Mouse (Mus musculus): ENCODE measurements at regions not wholly inside any gene's neighbourhood (a gene's known extent, or its start where the extent isn't known, plus 50 kb on each side); places are given as distances from the start of the nearest gene placed in this dataset.

DNA sequence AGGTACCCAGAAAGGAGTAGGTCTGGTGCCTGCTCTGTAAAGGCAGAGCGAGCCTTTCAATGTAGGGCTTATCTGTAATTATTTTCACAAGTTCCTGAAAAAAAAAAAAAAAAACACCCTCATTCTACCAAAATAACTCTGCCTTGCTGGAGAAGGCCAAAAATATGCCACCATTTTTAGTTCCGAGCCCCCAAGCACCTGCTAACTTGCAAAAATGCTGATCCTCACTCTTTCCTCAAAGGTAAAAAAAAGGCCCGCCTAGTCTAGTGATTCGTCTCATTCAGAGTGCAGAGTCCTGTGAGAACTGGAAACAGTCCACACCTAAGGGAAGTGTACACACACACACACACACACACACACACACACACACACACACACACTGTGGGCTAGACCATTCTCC is 143.7 kb upstream of the Dyrk2 start:
- TF ChIP-seq CTCF (IDR thresholded peaks at IDR 0.05; ENCODE audit: extremely low read depth, insufficient read depth, insufficient read length, insufficient replicate concordance) (no peak), POLR2A (IDR thresholded peaks at IDR 0.05; ENCODE audit: low read depth, low read length) (no peak)
- DNase-seq (ENCODE audit: low read depth in 1 of 2, low spot score in 2 of 2): no peak
- no peaks in the 10 kb centered on the region for H3K27me3 ChIP-seq (ENCODE audit: control insufficient read depth, insufficient read depth, low read length)
- H3K4me3 ChIP-seq (ENCODE audit: extremely low read depth, insufficient read depth, insufficient read length): no peak overlapping the region
- WGBS: 85% methylated on average over 4 of the region's 4 CpGs
- no peaks in the 10 kb centered on the region for H3K36me3 ChIP-seq (ENCODE audit: control insufficient read depth, insufficient read depth, low read length)
- H3K27ac ChIP-seq (ENCODE audit: insufficient read depth, low read length): no peak overlapping the region
- peaks cover 3% of the 10 kb centered on the region; the same call in 1 of the 2 replicates for H3K4me1 ChIP-seq (ENCODE audit: control insufficient read depth, insufficient read depth, insufficient read length)

DNA sequence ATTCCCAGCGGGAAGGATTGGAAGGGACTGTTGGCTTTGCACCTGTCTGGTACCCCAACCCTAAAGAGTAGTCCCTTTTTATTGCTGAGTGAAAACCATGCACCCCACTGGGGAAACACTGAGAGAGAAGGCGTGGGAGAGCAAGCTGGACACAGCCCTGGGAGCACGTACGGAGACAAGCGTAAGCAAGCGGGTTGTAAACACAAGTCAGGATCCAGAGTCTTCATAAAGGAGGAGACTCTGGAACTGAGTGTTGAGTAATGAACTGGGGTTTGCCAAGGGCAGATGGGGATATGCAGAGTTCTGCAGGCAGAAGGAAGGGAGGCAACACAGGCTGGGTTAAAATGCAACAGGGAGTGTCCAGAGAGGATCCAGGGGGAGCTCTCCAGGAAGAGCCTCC is 141.5 kb upstream of the Dyrk2 start:
- H3K4me1 ChIP-seq (ENCODE audit: control insufficient read depth, insufficient read depth, insufficient read length): peaks cover 3% of the 10 kb centered on the region; the same call in 1 of the 2 replicates
- H3K27me3 ChIP-seq (ENCODE audit: control insufficient read depth, insufficient read depth, low read length): no peaks in the 10 kb centered on the region
- DNase-seq (ENCODE audit: low read depth in 1 of 2, low spot score in 2 of 2): no peak
- no peak overlapping the region for H3K4me3 ChIP-seq (ENCODE audit: extremely low read depth, insufficient read depth, insufficient read length)
- 83% methylated on average over 6 of the region's 6 CpGs for WGBS
- no peaks in the 10 kb centered on the region for H3K36me3 ChIP-seq (ENCODE audit: control insufficient read depth, insufficient read depth, low read length)
- TF ChIP-seq POLR2A (IDR thresholded peaks at IDR 0.05; ENCODE audit: low read depth, low read length): no peak
- TF ChIP-seq CTCF (IDR thresholded peaks at IDR 0.05; ENCODE audit: extremely low read depth, insufficient read depth, insufficient read length, insufficient replicate concordance): no peak
- H3K27ac ChIP-seq (ENCODE audit: insufficient read depth, low read length): no peak overlapping the region

DNA sequence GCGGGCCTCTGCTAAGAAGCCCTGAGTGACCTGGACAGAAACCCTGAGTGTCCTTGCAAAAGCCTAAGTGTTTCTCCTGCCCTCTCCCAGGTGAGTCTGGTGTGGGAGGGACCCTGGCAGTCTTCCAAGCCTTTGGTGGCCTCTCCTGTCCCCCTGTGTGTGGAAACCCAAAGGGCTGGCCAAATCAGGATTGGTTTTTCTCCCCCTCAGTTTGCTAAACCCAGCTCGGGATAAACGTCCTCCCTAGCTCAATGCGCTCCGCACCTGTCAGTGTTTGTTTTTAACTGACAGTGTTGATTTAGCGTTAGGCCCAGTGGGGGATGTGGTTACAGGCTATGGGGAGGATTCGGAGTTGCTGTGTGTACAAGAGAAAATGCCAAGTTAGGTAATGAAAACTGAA is 140.9 kb upstream of the Dyrk2 start:
- Histone ChIP-seq H3K4me3 (ENCODE audit: extremely low read depth, insufficient read depth, insufficient read length) (no peak overlapping the region), H3K27ac (ENCODE audit: insufficient read depth, low read length) (no peak overlapping the region), H3K36me3 (ENCODE audit: control insufficient read depth, insufficient read depth, low read length) (no peaks in the 10 kb centered on the region), H3K27me3 (ENCODE audit: control insufficient read depth, insufficient read depth, low read length) (no peaks in the 10 kb centered on the region), H3K4me1 (ENCODE audit: control insufficient read depth, insufficient read depth, insufficient read length) (peaks cover 3% of the 10 kb centered on the region; the same call in 1 of the 2 replicates)
- TF ChIP-seq POLR2A (IDR thresholded peaks at IDR 0.05; ENCODE audit: low read depth, low read length) (no peak), CTCF (IDR thresholded peaks at IDR 0.05; ENCODE audit: extremely low read depth, insufficient read depth, insufficient read length, insufficient replicate concordance) (no peak)
- peak in 1 of 2 experiments; percentile 11 for DNase-seq (ENCODE audit: low read depth in 1 of 2, low spot score in 2 of 2)
- 25% methylated on average over 7 of the region's 7 CpGs for WGBS

DNA sequence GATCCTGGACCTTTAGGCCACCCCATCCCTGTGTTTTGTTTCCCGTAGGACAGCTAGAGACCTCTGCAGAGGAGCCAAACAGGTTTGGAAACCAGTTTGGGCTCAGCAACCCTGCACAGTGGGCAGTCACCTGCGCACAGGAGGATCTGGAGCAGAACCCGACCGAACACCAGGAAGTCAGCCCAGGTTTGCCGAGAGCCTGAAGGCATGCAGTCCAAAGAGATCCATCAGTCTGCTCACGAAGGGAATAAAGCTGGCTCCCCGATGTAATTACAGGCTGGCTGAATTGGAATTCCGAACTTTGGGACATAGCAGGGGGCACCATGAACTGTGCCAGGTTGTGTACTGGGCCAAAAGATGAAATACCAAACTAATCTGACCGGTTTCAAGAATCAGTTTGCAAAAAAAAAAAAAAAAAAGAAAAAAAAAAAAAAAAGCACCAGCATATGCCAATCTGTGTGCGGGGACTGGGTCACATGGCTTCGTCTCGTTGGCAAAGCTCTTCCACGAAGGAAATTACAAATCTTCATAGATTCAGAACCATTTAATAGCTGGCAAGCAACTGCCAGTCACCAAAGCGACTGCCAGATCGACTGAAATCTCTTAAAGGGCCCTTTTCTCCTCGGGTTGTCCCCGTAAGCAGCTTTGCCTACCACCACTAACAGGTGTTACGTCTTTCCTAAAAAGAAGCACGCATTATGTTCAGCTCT is 137.0 kb upstream of the Dyrk2 start:
- Histone ChIP-seq H3K4me1 (ENCODE audit: control insufficient read depth, insufficient read depth, insufficient read length) (peaks cover 9% of the 10 kb centered on the region; the same call in 1 of the 2 replicates), H3K36me3 (ENCODE audit: control insufficient read depth, insufficient read depth, low read length) (no peaks in the 10 kb centered on the region), H3K4me3 (ENCODE audit: extremely low read depth, insufficient read depth, insufficient read length) (no peak overlapping the region), H3K27me3 (ENCODE audit: control insufficient read depth, insufficient read depth, low read length) (no peaks in the 10 kb centered on the region), H3K27ac (ENCODE audit: insufficient read depth, low read length) (no peak overlapping the region)
- WGBS: 89% methylated on average over 19 of the region's 19 CpGs
- DNase-seq (ENCODE audit: low read depth in 1 of 2, low spot score in 2 of 2): no peak
- TF ChIP-seq CTCF (IDR thresholded peaks at IDR 0.05; ENCODE audit: extremely low read depth, insufficient read depth, insufficient read length, insufficient replicate concordance) (no peak), POLR2A (IDR thresholded peaks at IDR 0.05; ENCODE audit: low read depth, low read length) (no peak)

DNA sequence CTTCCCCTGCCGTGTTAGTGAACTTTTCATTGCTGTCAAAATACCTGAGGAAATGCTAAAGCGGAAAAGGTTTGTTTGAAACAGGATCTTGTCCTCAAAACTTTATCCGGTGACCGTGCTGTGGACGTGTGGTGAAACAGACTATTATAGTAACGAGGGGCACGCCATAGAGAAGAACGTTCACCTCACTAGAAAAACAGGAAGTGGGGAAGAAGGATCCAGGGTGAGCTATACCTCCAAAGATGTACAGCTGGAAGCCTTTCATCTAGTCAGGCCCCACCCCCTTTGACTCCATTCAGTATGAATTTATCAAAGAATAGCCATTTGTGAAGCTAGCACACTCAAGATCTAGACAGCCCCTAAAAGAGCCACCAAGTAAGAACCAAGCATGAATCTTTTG is 135.5 kb upstream of the Dyrk2 start:
- TF ChIP-seq POLR2A (IDR thresholded peaks at IDR 0.05; ENCODE audit: low read depth, low read length) (no peak), CTCF (IDR thresholded peaks at IDR 0.05; ENCODE audit: extremely low read depth, insufficient read depth, insufficient read length, insufficient replicate concordance) (no peak)
- Histone ChIP-seq H3K4me1 (ENCODE audit: control insufficient read depth, insufficient read depth, insufficient read length) (peaks cover 6% of the 10 kb centered on the region; the same call in 1 of the 2 replicates), H3K4me3 (ENCODE audit: extremely low read depth, insufficient read depth, insufficient read length) (no peak overlapping the region), H3K27ac (ENCODE audit: insufficient read depth, low read length) (no peak overlapping the region), H3K27me3 (ENCODE audit: control insufficient read depth, insufficient read depth, low read length) (no peaks in the 10 kb centered on the region), H3K36me3 (ENCODE audit: control insufficient read depth, insufficient read depth, low read length) (no peaks in the 10 kb centered on the region)
- 17% methylated on average over 8 of the region's 8 CpGs for WGBS
- peak in 1 of 2 experiments; percentile 26 for DNase-seq (ENCODE audit: low read depth in 1 of 2, low spot score in 2 of 2)

DNA sequence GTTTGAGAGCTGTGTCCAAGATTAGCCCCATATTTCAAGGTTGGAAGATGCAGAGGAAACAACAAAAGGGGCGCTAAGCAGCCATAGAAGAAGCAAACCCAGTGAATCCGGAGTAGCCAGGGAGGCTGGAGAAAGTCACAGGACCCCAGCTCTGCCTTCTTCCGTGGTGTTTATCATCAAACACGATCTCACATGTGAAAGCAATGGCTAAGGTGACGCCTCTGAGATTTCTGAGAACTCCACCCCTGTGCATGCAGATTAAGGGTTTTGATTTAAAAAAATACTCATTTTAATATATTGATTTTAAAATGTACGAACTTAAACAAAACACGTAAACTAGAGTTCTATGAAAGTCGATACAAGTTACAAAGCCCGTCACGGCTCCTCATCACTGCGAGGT is 134.4 kb upstream of the Dyrk2 start:
- H3K27me3 ChIP-seq (ENCODE audit: control insufficient read depth, insufficient read depth, low read length): no peaks in the 10 kb centered on the region
- no peak for DNase-seq (ENCODE audit: low read depth in 1 of 2, low spot score in 2 of 2)
- 86% methylated on average over 11 of the region's 11 CpGs for WGBS
- no peaks in the 10 kb centered on the region for H3K36me3 ChIP-seq (ENCODE audit: control insufficient read depth, insufficient read depth, low read length)
- TF ChIP-seq CTCF (IDR thresholded peaks at IDR 0.05; ENCODE audit: extremely low read depth, insufficient read depth, insufficient read length, insufficient replicate concordance) (no peak), POLR2A (IDR thresholded peaks at IDR 0.05; ENCODE audit: low read depth, low read length) (no peak)
- peaks cover 6% of the 10 kb centered on the region; the same call in 1 of the 2 replicates for H3K4me1 ChIP-seq (ENCODE audit: control insufficient read depth, insufficient read depth, insufficient read length)
- no peak overlapping the region for H3K27ac ChIP-seq (ENCODE audit: insufficient read depth, low read length)
- no peak overlapping the region for H3K4me3 ChIP-seq (ENCODE audit: extremely low read depth, insufficient read depth, insufficient read length)

DNA sequence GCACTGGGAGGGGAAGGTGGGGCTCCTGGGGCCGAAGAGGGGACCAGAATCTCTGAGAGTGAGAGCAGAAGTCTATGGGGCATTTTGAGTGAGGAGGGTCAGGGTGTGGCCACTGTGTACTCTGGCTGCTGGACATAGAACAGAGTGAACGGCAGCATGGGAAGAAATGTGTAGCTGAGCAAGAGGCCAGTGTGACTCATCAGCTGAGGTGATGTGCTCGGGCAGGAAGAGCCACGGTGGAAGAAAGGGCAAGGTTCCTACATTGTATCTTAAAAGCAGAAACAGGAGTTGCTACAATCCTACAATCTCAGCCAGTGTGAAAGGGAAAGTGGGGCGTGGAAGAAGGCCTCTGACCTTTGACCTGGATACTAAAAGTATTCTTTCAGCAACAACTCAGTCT is 133.8 kb upstream of the Dyrk2 start:
- TF ChIP-seq POLR2A (IDR thresholded peaks at IDR 0.05; ENCODE audit: low read depth, low read length): no peak
- no peak for TF ChIP-seq CTCF (IDR thresholded peaks at IDR 0.05; ENCODE audit: extremely low read depth, insufficient read depth, insufficient read length, insufficient replicate concordance)
- no peak for DNase-seq (ENCODE audit: low read depth in 1 of 2, low spot score in 2 of 2)
- Histone ChIP-seq H3K4me3 (ENCODE audit: extremely low read depth, insufficient read depth, insufficient read length) (no peak overlapping the region), H3K36me3 (ENCODE audit: control insufficient read depth, insufficient read depth, low read length) (no peaks in the 10 kb centered on the region), H3K27ac (ENCODE audit: insufficient read depth, low read length) (no peak overlapping the region), H3K4me1 (ENCODE audit: control insufficient read depth, insufficient read depth, insufficient read length) (peaks cover 6% of the 10 kb centered on the region; the same call in 1 of the 2 replicates), H3K27me3 (ENCODE audit: control insufficient read depth, insufficient read depth, low read length) (no peaks in the 10 kb centered on the region)
- 51% methylated on average over 5 of the region's 5 CpGs for WGBS
